Mouse (Mus musculus) CH12.LX (cell line): ENCODE results near the gene Ppp1r26. TPM values are rescaled to one million over a fixed set of nuclear protein-coding genes. Genes with fewer than 3 reads are reported as not detected.

Source experiments
- DNase-seq: peaks from one replicate; pipeline ENCODE4 v3.0.0-alpha.2; 2013; ENCODE audit errors: extremely low read depth
- H3K27ac ChIP-seq: 2 replicates; pipeline ENCODE4 v1.5.1; 2012; ENCODE audit warnings: low read depth, mild to moderate bottlenecking, control low read depth, moderate library complexity; ENCODE audit not compliant: insufficient read depth
- H3K27me3 ChIP-seq: replicated peaks from 2 replicates; pipeline ENCODE3; 2012; ENCODE audit warnings: inconsistent platforms
- H3K36me3 ChIP-seq, 2 experiments: replicated peaks in 1 of 2; 2 replicates each; pipeline versions ENCODE3 to v1.6.1; 2012; ENCODE audit warnings: inconsistent platforms in 1 of 2, low read length in 1 of 2, mild to moderate bottlenecking in 1 of 2, mixed read lengths in 1 of 2, moderate library complexity in 1 of 2; ENCODE audit not compliant: control insufficient read depth in 1 of 2, insufficient read depth in 1 of 2
- H3K4me1 ChIP-seq, 2 experiments: 2 replicates each; pipeline ENCODE4 v1.6.1; 2012; ENCODE audit warnings: inconsistent platforms in 1 of 2, moderate library complexity in 1 of 2; ENCODE audit not compliant: insufficient read depth in 2 of 2, control insufficient read depth in 1 of 2
- H3K4me2 ChIP-seq: 2 replicates; pipeline ENCODE4 v1.6.1; 2012; ENCODE audit warnings: low read depth, mild to moderate bottlenecking, control low read depth; ENCODE audit not compliant: poor library complexity, insufficient read depth, severe bottlenecking
- H3K4me3 ChIP-seq, 3 experiments: fragments of 150-350 bp in 1 of 3; sonication (generic) in 1 of 3; replicated peaks in 1 of 3; 2 replicates each; pipeline versions ENCODE3 to v1.5.1; 2011 to 2012; ENCODE audit warnings: low read depth in 2 of 3, low read length in 2 of 3, mild to moderate bottlenecking in 2 of 3, moderate library complexity in 2 of 3, control low read depth in 1 of 3, improper control_type of control experiment in 1 of 3, inconsistent platforms in 1 of 3, mixed read lengths in 1 of 3; ENCODE audit not compliant: poor library complexity in 1 of 3
- H3K79me2 ChIP-seq: replicated peaks from 2 replicates; pipeline ENCODE4 v1.6.1; 2012; ENCODE audit warnings: mild to moderate bottlenecking, moderate library complexity; ENCODE audit not compliant: control insufficient read depth, poor library complexity, insufficient read depth, severe bottlenecking; ENCODE audit errors: extremely low read depth
- H3K9ac ChIP-seq: 2 replicates; pipeline ENCODE4 v1.6.1; 2012; ENCODE audit warnings: low read depth, mild to moderate bottlenecking, control low read depth, moderate library complexity; ENCODE audit not compliant: insufficient read depth
- H3K9me3 ChIP-seq: replicated peaks from 2 replicates; pipeline ENCODE3; 2012; ENCODE audit warnings: low read length, inconsistent platforms, mixed read lengths
- CHD2 ChIP-seq: IDR thresholded peaks from 2 replicates; pipeline ENCODE4 v1.6.1; 2011; ENCODE audit warnings: low read length, improper control_type of control experiment
- CTCF ChIP-seq, 2 experiments: IDR thresholded peaks in 1 of 2; conservative IDR thresholded peaks in 1 of 2; 2 replicates each; pipeline ENCODE4 v1.5.1; 2011 to 2012; ENCODE audit warnings: low read depth in 2 of 2, low read length in 2 of 2, improper control_type of control experiment in 1 of 2, inconsistent platforms in 1 of 2, mild to moderate bottlenecking in 1 of 2, moderate library complexity in 1 of 2
- E2F4 ChIP-seq: IDR thresholded peaks from 2 replicates; pipeline ENCODE4 v1.6.1; 2011; ENCODE audit warnings: low read depth, low read length, improper control_type of control experiment; ENCODE audit not compliant: insufficient replicate concordance
- ELF1 ChIP-seq: IDR thresholded peaks from 2 replicates; pipeline ENCODE4 v1.6.1; 2014; ENCODE audit warnings: low read depth, mild to moderate bottlenecking, inconsistent platforms, low read length, improper control_type of control experiment
- ETS1 ChIP-seq: conservative IDR thresholded peaks from 2 replicates; pipeline ENCODE4 v1.6.1; 2012; ENCODE audit warnings: low read depth, mild to moderate bottlenecking, inconsistent platforms, low read length, improper control_type of control experiment, moderate library complexity
- GABPA ChIP-seq: IDR thresholded peaks from 2 replicates; pipeline ENCODE4 v1.6.1; 2012; ENCODE audit warnings: low read depth, low read length, improper control_type of control experiment, inconsistent platforms; ENCODE audit not compliant: insufficient replicate concordance
- IRF4 ChIP-seq: IDR thresholded peaks from 2 replicates; pipeline ENCODE4 v1.6.1; 2014; ENCODE audit warnings: low read depth, mild to moderate bottlenecking, inconsistent platforms, low read length, improper control_type of control experiment
- JUN ChIP-seq: IDR thresholded peaks from 2 replicates; pipeline ENCODE4 v1.6.1; 2011; ENCODE audit warnings: low read depth, mild to moderate bottlenecking, low read length, improper control_type of control experiment, moderate library complexity; ENCODE audit not compliant: insufficient read depth
- KAT2A ChIP-seq: IDR thresholded peaks from 2 replicates; pipeline ENCODE4 v1.6.1; 2012; ENCODE audit warnings: low read length, improper control_type of control experiment, inconsistent platforms; ENCODE audit not compliant: insufficient replicate concordance
- MAFK ChIP-seq: IDR thresholded peaks from 2 replicates; pipeline ENCODE4 v1.6.1; 2011; ENCODE audit warnings: low read length, improper control_type of control experiment; ENCODE audit not compliant: insufficient replicate concordance
- MAZ ChIP-seq: IDR thresholded peaks from 2 replicates; pipeline ENCODE4 v1.6.1; 2012; ENCODE audit warnings: low read depth, mild to moderate bottlenecking, inconsistent platforms, low read length, improper control_type of control experiment, moderate library complexity
- MEF2A ChIP-seq: IDR thresholded peaks from 2 replicates; pipeline ENCODE4 v1.6.1; 2014; ENCODE audit warnings: low read depth, mild to moderate bottlenecking, inconsistent platforms, low read length, improper control_type of control experiment, borderline replicate concordance
- MXI1 ChIP-seq: IDR thresholded peaks from 2 replicates; pipeline ENCODE4 v1.6.1; 2011; ENCODE audit warnings: mild to moderate bottlenecking, low read depth, low read length, improper control_type of control experiment
- MYC ChIP-seq: IDR thresholded peaks from 2 replicates; pipeline ENCODE4 v1.6.1; 2011; ENCODE audit warnings: low read depth, mild to moderate bottlenecking, improper control_type of control experiment, low read length
- NELFE ChIP-seq: IDR thresholded peaks from 2 replicates; pipeline ENCODE4 v1.6.1; 2011; ENCODE audit warnings: low read depth, low read length, improper control_type of control experiment
- RCOR1 ChIP-seq: conservative IDR thresholded peaks from 2 replicates; pipeline ENCODE4 v1.6.1; 2012; ENCODE audit warnings: low read depth, mild to moderate bottlenecking, inconsistent platforms, low read length, improper control_type of control experiment
- SIN3A ChIP-seq: IDR thresholded peaks from 2 replicates; pipeline ENCODE4 v1.6.1; 2012; ENCODE audit warnings: low read length, improper control_type of control experiment, inconsistent platforms
- TBP ChIP-seq: conservative IDR thresholded peaks from 2 replicates; pipeline ENCODE4 v1.6.1; 2011; ENCODE audit warnings: low read depth, low read length, improper control_type of control experiment
- ZC3H11A ChIP-seq: IDR thresholded peaks from 2 replicates; pipeline ENCODE4 v1.6.1; 2012; ENCODE audit warnings: low read depth, mild to moderate bottlenecking, inconsistent platforms, low read length, improper control_type of control experiment
- ZMIZ1 ChIP-seq: IDR thresholded peaks from 2 replicates; pipeline ENCODE4 v1.6.1; 2012; ENCODE audit warnings: low read depth, mild to moderate bottlenecking, inconsistent platforms, low read length, improper control_type of control experiment
- dilution Hi-C: fragments of 300-500 bp; cut with MboI; formaldehyde crosslinking; loops from 2 replicates; pipeline ENCODE4 v1.14.3; 2020; ENCODE audit warnings: low sequenced_read_pairs; ENCODE audit not compliant: extremely low pct_unique_long_range_greater_than_20kb, extremely low pct_ligation_motif_present
- in situ Hi-C: fragments of 300-500 bp; cut with MboI; formaldehyde crosslinking; loops from 3 replicates; pipeline ENCODE4 v1.14.3; 2019; ENCODE audit warnings: low sequenced_read_pairs, low pct_ligation_motif_present, low pct_unique_long_range_greater_than_20kb, mixed read lengths
- polyA plus RNA-seq: library from polyadenylated mRNA; unstranded; fragments of >175 nt; gene quantifications from 2 replicates; pipeline ENCODE4 v1.2.1, GENCODE M21; 2012; ENCODE audit warnings: low read depth; ENCODE audit not compliant: insufficient read length
- total RNA-seq, 2 experiments: library from RNA; depleted of rRNA; stranded (reverse); fragments of 300-350 nt in 1 of 2; fragments of >200 nt in 1 of 2; gene quantifications; 2 replicates each; pipeline ENCODE4 v1.2.3; 2012 to 2014

The Ppp1r26 gene
- total and polyA plus RNA-seq, 3 experiments, result 0.77 TPM; not detected in 2

GRCm38 (mm10) chr2:28414757-28415137 lies 31.9 kb upstream of the Ppp1r26 start:
- dilution Hi-C loops, result no loop called here
- no peak overlapping the region for H3K9ac ChIP-seq
- H3K4me3 ChIP-seq, result no peak overlapping the region
- peaks cover 5 to 8% of the 10 kb centered on the region in 2 experiments; a peak in 2 of 4 replicates for H3K4me1 ChIP-seq
- H3K79me2 ChIP-seq, result no peaks in the 10 kb centered on the region
- no peak for DNase-seq
- H3K4me2 ChIP-seq, result no peak overlapping the region
- no peak for TF ChIP-seq MEF2A
- TF ChIP-seq ZC3H11A, result no peak
- no peak for TF ChIP-seq ZMIZ1
- TF ChIP-seq CHD2, result no peak
- no peak for TF ChIP-seq RCOR1
- TF ChIP-seq SIN3A, result no peak
- no peak for TF ChIP-seq KAT2A
- TF ChIP-seq MAFK, result no peak
- TF ChIP-seq ELF1, result no peak
- no peak for TF ChIP-seq MAZ
- TF ChIP-seq MXI1, result no peak
- no peak for TF ChIP-seq MYC
- no peak for TF ChIP-seq NELFE
- TF ChIP-seq TBP, result no peak
- no peak for TF ChIP-seq E2F4
- no peak for TF ChIP-seq CTCF (conservative IDR thresholded peaks at IDR 0.05 in 1 of 2, IDR thresholded peaks at IDR 0.05 in 1 of 2; ENCODE audit: low read depth in 2 of 2, low read length in 2 of 2)
- TF ChIP-seq JUN, result no peak
- TF ChIP-seq IRF4, result no peak
- TF ChIP-seq, all 38 proteins: peak for 0
- in situ Hi-C loops, result loop anchor here (5.0 kb wide), 2 partner anchors 112 to 202 kb away; no protein-coding TSS in a partner anchor
- Histone ChIP-seq H3K9me3 (no peaks in the 10 kb centered on the region), H3K27me3 (peaks cover 19% of the 10 kb centered on the region), H3K36me3 (no peaks in the 10 kb centered on the region), H3K27ac (no peak overlapping the region)

GRCm38 (mm10) chr2:28415387-28416024 lies 31.1 kb upstream of the Ppp1r26 start:
- in situ Hi-C loops (loop anchor here (5.0 kb wide), 1 partner anchor 113 kb away; no protein-coding TSS in a partner anchor), dilution Hi-C loops (no loop called here)
- Histone ChIP-seq H3K4me1 (peaks cover 5 to 8% of the 10 kb centered on the region in 2 experiments; a peak in 2 of 4 replicates), H3K79me2 (no peaks in the 10 kb centered on the region), H3K4me3 (no peak overlapping the region), H3K9me3 (no peaks in the 10 kb centered on the region), H3K36me3 (no peaks in the 10 kb centered on the region), H3K27ac (no peak overlapping the region), H3K9ac (no peak overlapping the region), H3K27me3 (peaks cover 21% of the 10 kb centered on the region), H3K4me2 (no peak overlapping the region)
- TF ChIP-seq ETS1, result no peak
- TF ChIP-seq MXI1, result no peak
- no peak for TF ChIP-seq GABPA
- DNase-seq, result no peak
